Mouse (Mus musculus): ENCODE measurements around the gene Rnf13. TPM values are rescaled to one million over a fixed set of nuclear protein-coding genes. Genes with fewer than 3 reads are reported as not detected.

Rnf13 gene
- total and polyA plus RNA-seq, 3 experiments = 18.8 to 26.1 TPM; not detected in 1

DNA sequence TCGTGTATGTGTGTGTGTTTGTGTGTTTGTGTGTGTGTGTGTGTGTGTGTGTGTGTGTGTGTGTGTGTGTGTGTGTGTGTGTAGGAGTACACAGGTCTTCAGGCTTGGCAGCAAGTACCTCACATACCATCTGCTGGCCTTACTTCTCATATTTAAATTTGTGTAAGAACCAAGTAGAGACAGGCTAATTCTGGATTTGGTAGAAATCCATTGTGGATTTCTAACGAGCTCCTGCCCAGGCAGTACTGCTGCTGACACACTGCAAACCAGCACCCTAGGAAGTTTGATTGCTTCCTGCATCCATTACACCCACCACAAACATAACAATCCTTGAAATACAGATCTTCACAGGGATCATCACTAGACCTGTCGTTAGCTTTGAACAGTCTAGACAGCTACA lies 147.1 kb downstream of the Rnf13 start:
- Histone ChIP-seq H3K36me3 (ENCODE audit: control insufficient read depth in 1 of 2, insufficient read depth in 2 of 2, low read length in 2 of 2) (no peaks in the 10 kb centered on the region), H3K4me1 (ENCODE audit: control insufficient read depth in 1 of 2, insufficient read depth in 2 of 2, low read length in 2 of 2) (no peaks in the 10 kb centered on the region), H3K27ac (ENCODE audit: control insufficient read depth, low read depth, low read length) (no peak overlapping the region), H3K27me3 (ENCODE audit: control insufficient read depth in 1 of 2, insufficient read depth in 2 of 2, low read length in 2 of 2) (no peaks in the 10 kb centered on the region), H3K79me2 (ENCODE audit: control insufficient read depth, insufficient read depth, low read length, poor library complexity) (no peaks in the 10 kb centered on the region), H3K9ac (ENCODE audit: control insufficient read depth, low read depth, low read length, poor library complexity, severe bottlenecking) (no peak overlapping the region), H3K4me3 (ENCODE audit: control insufficient read depth in 1 of 2, insufficient read depth in 1 of 2, low read depth in 2 of 2, low read length in 2 of 2) (no peak overlapping the region), H3K9me3 (replicated peaks; ENCODE audit: insufficient read depth, low read length) (no peaks in the 10 kb centered on the region)
- TF ChIP-seq POLR2A (IDR thresholded peaks at IDR 0.05; ENCODE audit: control insufficient read depth in 1 of 2, insufficient read depth in 1 of 2, low read depth in 1 of 2, low read length in 2 of 2, poor library complexity in 1 of 2) (no peak), MYC (IDR thresholded peaks at IDR 0.05; ENCODE audit: low read depth, low read length) (no peak)
- no peak for DNase-seq (ENCODE audit: low read depth, low spot score)

Other genes with a start within 250 kb of the Rnf13 start
- gene Wwtr1, start 160.2 kb upstream of the Rnf13 start, total RNA-seq (2012; rRNA removed) = not detected in 2 replicates
- not detected for gene Wwtr1, start 160.2 kb upstream of the Rnf13 start, polyA plus RNA-seq (2012; ENCODE audit: insufficient read depth in 1 of 2, insufficient read length in 2 of 2, low read depth in 1 of 2, low replicate concordance in 2 of 2, missing spikeins in 1 of 2)
- gene Commd2, start 84.3 kb upstream of the Rnf13 start, total RNA-seq (2012; rRNA removed) = 46.6 and 47.7 TPM in 2 replicates
- 10 to 100 TPM in 1 of 2 experiments, not detected in 1; 61.6 TPM for gene Commd2, start 84.3 kb upstream of the Rnf13 start, polyA plus RNA-seq (2012; ENCODE audit: insufficient read depth in 1 of 2, insufficient read length in 2 of 2, low read depth in 1 of 2, low replicate concordance in 2 of 2, missing spikeins in 1 of 2)
- gene Ankub1, start 43.3 kb upstream of the Rnf13 start, total RNA-seq (2012; rRNA removed) = not detected in 2 replicates
- gene Ankub1, start 43.3 kb upstream of the Rnf13 start, polyA plus RNA-seq (2012; ENCODE audit: insufficient read depth in 1 of 2, insufficient read length in 2 of 2, low read depth in 1 of 2, low replicate concordance in 2 of 2, missing spikeins in 1 of 2) = not detected
- gene Pfn2, start 112.0 kb downstream of the Rnf13 start, total RNA-seq (2012; rRNA removed) = 1.9 and 4.4 TPM in 2 replicates
- 1 to 10 TPM in 1 of 2 experiments, not detected in 1; 4.4 TPM for gene Pfn2, start 112.0 kb downstream of the Rnf13 start, polyA plus RNA-seq (2012; ENCODE audit: insufficient read depth in 1 of 2, insufficient read length in 2 of 2, low read depth in 1 of 2, low replicate concordance in 2 of 2, missing spikeins in 1 of 2)

All from MEL (cell line).